Mouse (Mus musculus) inflammation-experienced regulatory T-cells (primary cell): Measurements from ENCODE around the gene Aga. TPM values are rescaled to one million over a fixed set of nuclear protein-coding genes. Genes with fewer than 3 reads are reported as not detected.

Experiments
- polyA plus RNA-seq, 2 experiments: library from polyadenylated mRNA; unstranded; fragments of 100-300 nt; shearing (Covaris generic); gene quantifications; one replicate each; pipeline ENCODE4 v1.2.1; 2017

The Aga gene
- 10 to 100 TPM; 30.7 to 43.8 TPM for polyA plus RNA-seq

DNA sequence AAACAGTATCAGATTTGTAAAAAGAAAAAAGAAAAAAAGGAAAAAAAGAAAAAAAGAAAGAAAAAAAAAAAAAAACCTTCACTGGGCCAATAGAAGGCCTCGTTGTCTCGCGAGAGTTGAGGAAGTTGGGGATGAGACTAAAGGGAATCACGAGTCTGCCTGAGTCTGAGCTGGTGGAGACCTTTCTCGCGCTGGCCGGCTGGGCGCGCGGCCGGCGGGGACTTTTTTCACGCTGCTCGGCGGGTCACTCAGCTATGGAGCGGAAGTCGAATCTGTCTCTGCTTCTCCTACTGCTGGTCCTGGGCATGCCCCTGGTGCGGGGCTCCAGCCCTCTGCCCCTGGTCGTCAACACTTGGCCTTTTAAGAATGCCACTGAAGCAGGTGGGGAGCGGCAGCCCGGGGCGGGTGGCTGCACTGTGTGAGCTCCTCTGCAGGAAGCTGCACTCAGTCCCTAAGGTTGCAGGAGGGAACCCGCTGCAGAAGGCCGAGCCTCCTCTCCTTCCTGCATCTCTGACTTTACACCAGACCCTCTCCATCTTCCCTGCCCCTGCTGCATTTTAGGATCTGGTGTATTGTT, at the start of gene Aga:
Aga (plus strand) TSS at position 177 of the 577 bp plus-strand sequence.

Other genes starting within 250 kb of the Aga start
- gene Neil3, start 127.3 kb downstream of the Aga start, polyA plus RNA-seq = 1 to 10 TPM in 1 of 2 experiments, under 1 TPM in 1; 0.52 to 1.4 TPM